Mouse (Mus musculus): ENCODE measurements around the gene D10Jhu81e. TPM values are rescaled to one million over a fixed set of nuclear protein-coding genes. Genes with fewer than 3 reads are reported as not detected.

The D10Jhu81e gene
- polyA plus RNA-seq, 1 experiment = 23.2 TPM

- Histone ChIP-seq H3K36me3 (ENCODE audit: control insufficient read depth, insufficient read depth, low read length) (no peaks in the 10 kb centered on the region; the same call in 1 of the 2 replicates), H3K27ac (ENCODE audit: control insufficient read depth, insufficient read depth, low read depth, low read length) (peak overlapping the region; percentile 68), H3K27me3 (ENCODE audit: control insufficient read depth, insufficient read depth, low read length) (no peaks in the 10 kb centered on the region), H3K4me3 (ENCODE audit: control insufficient read depth, low read depth, low read length) (peak overlapping the region; percentile 84), H3K4me1 (ENCODE audit: control insufficient read depth, insufficient read depth, low read length) (no peaks in the 10 kb centered on the region)
- no peak for TF ChIP-seq POLR2A (IDR thresholded peaks at IDR 0.05; ENCODE audit: control insufficient read depth, low read depth, low read length)
Measured at GRCm38 (mm10) chr10:78185381-78185725, 15.8 kb upstream of the D10Jhu81e start.

DNA sequence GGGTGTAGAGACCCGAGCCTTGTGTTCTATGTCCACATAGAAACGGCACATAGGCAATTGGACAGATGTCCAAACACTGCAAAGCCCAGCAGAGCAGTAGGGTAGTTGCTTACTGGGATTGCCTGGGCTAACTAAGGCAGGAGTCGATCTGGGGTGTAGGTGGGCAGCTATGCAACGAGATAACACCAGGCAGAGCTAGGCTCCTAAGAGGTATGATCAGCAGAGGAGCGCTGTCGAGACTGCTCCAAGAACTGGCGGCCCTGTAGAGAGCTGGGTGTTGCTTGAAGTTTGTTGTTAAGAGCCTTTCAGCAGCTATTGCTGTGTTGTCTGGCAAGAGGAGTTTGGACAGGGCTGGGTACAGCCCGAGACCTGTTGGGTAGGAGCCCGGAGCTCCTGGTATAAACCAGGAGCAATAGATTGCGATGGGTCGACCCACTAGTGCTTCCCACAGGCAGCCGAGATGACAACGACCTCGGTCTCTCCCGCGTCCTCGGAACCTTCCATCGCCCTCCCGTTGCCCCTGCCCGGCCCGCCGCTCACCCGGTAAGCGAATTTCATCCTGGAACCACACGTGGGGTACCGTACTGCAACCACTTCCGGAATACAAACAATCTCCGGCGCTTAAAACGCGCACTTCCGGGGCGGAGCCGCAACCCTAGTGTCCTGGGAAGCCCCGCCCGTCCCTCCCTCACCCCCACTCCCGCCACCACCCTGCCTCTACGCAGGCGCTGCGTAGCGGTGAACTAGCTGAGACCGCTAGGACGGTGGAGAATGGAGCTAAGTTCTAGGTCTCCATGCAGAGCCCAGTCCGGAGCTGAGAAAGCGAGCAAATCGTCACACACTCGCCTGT is 15.2 kb upstream of the D10Jhu81e start, which contains the start of gene Pwp2:
Pwp2 (minus strand) TSS at position 619 of the 850 bp plus-strand sequence.
- no peaks in the 10 kb centered on the region for H3K27me3 ChIP-seq (ENCODE audit: control insufficient read depth, insufficient read depth, low read length)
- H3K4me1 ChIP-seq (ENCODE audit: control insufficient read depth, insufficient read depth, low read length) = no peaks in the 10 kb centered on the region
- no peaks in the 10 kb centered on the region; the same call in 1 of the 2 replicates for H3K36me3 ChIP-seq (ENCODE audit: control insufficient read depth, insufficient read depth, low read length)
- TF ChIP-seq POLR2A (IDR thresholded peaks at IDR 0.05; ENCODE audit: control insufficient read depth, low read depth, low read length) = peak; percentile 80
- 0 out of 2 replicates have a peak, but pooled peaks have one; percentile 6 for TF ChIP-seq CTCF (IDR thresholded peaks at IDR 0.05; ENCODE audit: control insufficient read depth, insufficient read depth, insufficient replicate concordance, low read depth, low read length)
- H3K27ac ChIP-seq (ENCODE audit: control insufficient read depth, insufficient read depth, low read depth, low read length) = peak within 1 kb of the TSS; percentile 68
- peak within 1 kb of the TSS; percentile 84 for H3K4me3 ChIP-seq (ENCODE audit: control insufficient read depth, low read depth, low read length)

DNA sequence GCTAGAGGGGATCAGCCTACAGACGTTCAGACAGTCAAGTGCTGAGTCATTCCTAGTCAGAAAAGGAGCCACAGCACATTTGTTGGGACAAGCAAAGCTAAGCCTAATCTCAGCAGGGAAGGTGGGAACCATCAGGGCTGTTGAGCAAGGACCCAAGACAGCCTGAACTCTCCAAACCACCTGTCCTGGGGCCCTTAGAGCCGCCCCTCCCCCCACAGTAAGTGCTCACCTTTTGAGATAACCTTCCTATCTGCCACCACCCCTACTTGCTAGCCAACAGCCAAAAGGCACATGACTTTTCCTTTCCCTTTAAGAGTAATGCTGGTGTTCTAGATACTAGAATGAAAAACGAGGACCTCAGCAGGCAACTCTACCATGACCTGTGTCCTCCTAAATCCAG is 14.0 kb upstream of the D10Jhu81e start:
- H3K27me3 ChIP-seq (ENCODE audit: control insufficient read depth, insufficient read depth, low read length) = no peaks in the 10 kb centered on the region
- H3K27ac ChIP-seq (ENCODE audit: control insufficient read depth, insufficient read depth, low read depth, low read length) = no peak overlapping the region
- H3K36me3 ChIP-seq (ENCODE audit: control insufficient read depth, insufficient read depth, low read length) = peaks cover 1% of the 10 kb centered on the region; the same call in 1 of the 2 replicates
- TF ChIP-seq CTCF (IDR thresholded peaks at IDR 0.05; ENCODE audit: control insufficient read depth, insufficient read depth, insufficient replicate concordance, low read depth, low read length) (no peak), POLR2A (IDR thresholded peaks at IDR 0.05; ENCODE audit: control insufficient read depth, low read depth, low read length) (no peak)
- no peaks in the 10 kb centered on the region for H3K4me1 ChIP-seq (ENCODE audit: control insufficient read depth, insufficient read depth, low read length)
- no peak overlapping the region for H3K4me3 ChIP-seq (ENCODE audit: control insufficient read depth, low read depth, low read length)

- Histone ChIP-seq H3K27ac (ENCODE audit: control insufficient read depth, insufficient read depth, low read depth, low read length) (no peak overlapping the region), H3K4me3 (ENCODE audit: control insufficient read depth, low read depth, low read length) (no peak overlapping the region), H3K27me3 (ENCODE audit: control insufficient read depth, insufficient read depth, low read length) (no peaks in the 10 kb centered on the region), H3K36me3 (ENCODE audit: control insufficient read depth, insufficient read depth, low read length) (peaks cover 2% of the 10 kb centered on the region; the same call in 1 of the 2 replicates), H3K4me1 (ENCODE audit: control insufficient read depth, insufficient read depth, low read length) (no peaks in the 10 kb centered on the region)
- TF ChIP-seq CTCF (IDR thresholded peaks at IDR 0.05; ENCODE audit: control insufficient read depth, insufficient read depth, insufficient replicate concordance, low read depth, low read length) = no peak
- no peak for TF ChIP-seq POLR2A (IDR thresholded peaks at IDR 0.05; ENCODE audit: control insufficient read depth, low read depth, low read length)
Measured at GRCm38 (mm10) chr10:78182321-78182720, 12.7 kb upstream of the D10Jhu81e start.

DNA sequence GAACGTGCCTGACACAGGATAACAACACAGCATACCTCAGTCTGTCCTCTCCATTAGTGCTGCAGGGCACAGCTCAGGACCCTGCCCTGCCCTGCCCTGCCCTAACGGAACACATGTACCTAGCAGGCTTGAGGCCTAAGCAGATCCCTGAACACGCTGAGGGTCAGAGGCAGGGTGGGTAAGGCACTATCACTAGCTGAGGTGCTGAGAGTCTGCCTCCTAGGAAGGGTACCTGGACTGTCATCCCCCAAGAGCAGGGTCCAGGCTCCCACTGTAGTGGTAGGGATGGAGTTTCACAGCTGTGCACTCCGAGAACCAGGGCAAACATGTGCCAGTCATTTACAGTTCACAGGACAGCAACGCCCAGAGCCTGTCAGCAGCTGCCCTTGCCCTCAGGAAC is 4.9 kb upstream of the D10Jhu81e start:
- H3K36me3 ChIP-seq (ENCODE audit: control insufficient read depth, insufficient read depth, low read length) = peaks cover 4% of the 10 kb centered on the region

DNA sequence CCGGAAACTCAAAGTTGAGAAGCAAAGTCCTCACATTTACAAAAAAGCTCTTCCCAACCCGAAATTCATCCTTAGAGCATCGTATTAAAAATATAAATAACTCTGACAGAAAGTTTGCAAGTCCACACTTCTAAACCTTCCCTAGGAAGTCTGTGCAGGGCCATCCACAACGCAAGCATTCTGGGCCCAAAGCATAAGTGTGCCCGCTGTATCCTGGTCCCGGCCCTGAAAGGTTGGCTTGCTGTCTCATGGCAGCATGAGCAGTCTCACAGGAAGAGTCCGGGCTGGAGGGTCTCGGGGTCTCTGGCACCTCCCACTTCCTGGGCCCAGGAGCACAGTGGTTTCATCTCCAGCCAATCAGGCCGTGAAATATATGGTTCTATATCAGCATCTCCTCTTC is 2.0 kb upstream of the D10Jhu81e start:
- Histone ChIP-seq H3K27ac (ENCODE audit: control insufficient read depth, insufficient read depth, low read depth, low read length) (no peak overlapping the region), H3K4me1 (ENCODE audit: control insufficient read depth, insufficient read depth, low read length) (peaks cover 6% of the 10 kb centered on the region), H3K27me3 (ENCODE audit: control insufficient read depth, insufficient read depth, low read length) (no peaks in the 10 kb centered on the region), H3K4me3 (ENCODE audit: control insufficient read depth, low read depth, low read length) (no peak overlapping the region), H3K36me3 (ENCODE audit: control insufficient read depth, insufficient read depth, low read length) (peaks cover 1% of the 10 kb centered on the region; the same call in 1 of the 2 replicates)
- TF ChIP-seq POLR2A (IDR thresholded peaks at IDR 0.05; ENCODE audit: control insufficient read depth, low read depth, low read length) = no peak

More for the DNA sequence above, 4.9 kb upstream of the D10Jhu81e start:
- no peak overlapping the region for H3K4me3 ChIP-seq (ENCODE audit: control insufficient read depth, low read depth, low read length)
- H3K27ac ChIP-seq (ENCODE audit: control insufficient read depth, insufficient read depth, low read depth, low read length) = no peak overlapping the region
- no peak for TF ChIP-seq POLR2A (IDR thresholded peaks at IDR 0.05; ENCODE audit: control insufficient read depth, low read depth, low read length)
- TF ChIP-seq CTCF (IDR thresholded peaks at IDR 0.05; ENCODE audit: control insufficient read depth, insufficient read depth, insufficient replicate concordance, low read depth, low read length) = no peak
- H3K4me1 ChIP-seq (ENCODE audit: control insufficient read depth, insufficient read depth, low read length) = no peaks in the 10 kb centered on the region; the same call in 1 of the 2 replicates
- no peaks in the 10 kb centered on the region for H3K27me3 ChIP-seq (ENCODE audit: control insufficient read depth, insufficient read depth, low read length)

GRCm38 (mm10) chr10:78171057-78171456 is 1.5 kb upstream of the D10Jhu81e start:
- Histone ChIP-seq H3K36me3 (ENCODE audit: control insufficient read depth, insufficient read depth, low read length) (peaks cover 1% of the 10 kb centered on the region; the same call in 1 of the 2 replicates), H3K27ac (ENCODE audit: control insufficient read depth, insufficient read depth, low read depth, low read length) (no peak overlapping the region), H3K4me1 (ENCODE audit: control insufficient read depth, insufficient read depth, low read length) (peaks cover 6% of the 10 kb centered on the region), H3K27me3 (ENCODE audit: control insufficient read depth, insufficient read depth, low read length) (no peaks in the 10 kb centered on the region), H3K4me3 (ENCODE audit: control insufficient read depth, low read depth, low read length) (no peak overlapping the region)
- TF ChIP-seq POLR2A (IDR thresholded peaks at IDR 0.05; ENCODE audit: control insufficient read depth, low read depth, low read length) (no peak), CTCF (IDR thresholded peaks at IDR 0.05; ENCODE audit: control insufficient read depth, insufficient read depth, insufficient replicate concordance, low read depth, low read length) (no peak)
